Mouse (Mus musculus): ENCODE results near the gene Cep19. TPM values are rescaled to one million over a fixed set of nuclear protein-coding genes. Genes with fewer than 3 reads are reported as not detected.
A peak's percentile ranks its signal among the peaks of the same experiment; 100 is the strongest.
"Not testable (repeated sequence)": the region's sequence is repeated elsewhere in the genome, so short reads cannot be mapped to it uniquely, and the experiment has no call there.

The Cep19 gene
- 10 to 100 TPM; 59.0 to 63.1 TPM for total RNA-seq (2021)

DNA sequence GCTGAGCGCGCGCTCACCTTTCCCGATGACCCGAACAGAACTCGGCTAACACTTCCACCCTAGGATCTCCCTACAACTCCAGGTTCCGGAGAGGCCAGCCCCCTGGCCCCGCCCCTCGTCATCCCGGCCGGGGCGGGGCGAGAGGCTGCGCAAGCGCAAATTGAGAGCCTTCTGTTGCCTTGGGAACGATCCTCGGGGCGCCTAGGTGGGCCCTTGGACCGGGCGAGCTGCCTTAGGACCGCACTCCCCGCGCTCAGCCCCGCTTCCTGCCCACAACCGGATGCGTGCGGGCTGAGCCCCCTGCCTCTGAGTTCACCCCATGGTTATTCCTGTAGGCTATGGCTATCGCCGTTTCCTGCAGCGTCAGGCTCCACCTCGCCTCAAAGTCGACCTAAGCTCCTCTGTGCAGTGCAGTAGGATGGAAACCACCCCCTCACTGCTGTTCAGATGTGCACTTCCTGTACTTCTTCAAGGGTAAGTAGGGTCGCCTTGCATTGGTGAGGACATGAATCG, at the start of gene Cep19, which contains the start of gene Pigx:
Gene Cep19 (plus strand): TSS at position 163 of the 513 bp plus-strand sequence.
Gene Pigx (minus strand): TSS at position 103 of the 513 bp plus-strand sequence.
- peak; percentile 80 to 91 for DNase-seq (ENCODE audit: extremely low spot score in 1 of 2, low spot score in 2 of 2)
- intact Hi-C loops (cut with DNase I) = no loop called here

DNA sequence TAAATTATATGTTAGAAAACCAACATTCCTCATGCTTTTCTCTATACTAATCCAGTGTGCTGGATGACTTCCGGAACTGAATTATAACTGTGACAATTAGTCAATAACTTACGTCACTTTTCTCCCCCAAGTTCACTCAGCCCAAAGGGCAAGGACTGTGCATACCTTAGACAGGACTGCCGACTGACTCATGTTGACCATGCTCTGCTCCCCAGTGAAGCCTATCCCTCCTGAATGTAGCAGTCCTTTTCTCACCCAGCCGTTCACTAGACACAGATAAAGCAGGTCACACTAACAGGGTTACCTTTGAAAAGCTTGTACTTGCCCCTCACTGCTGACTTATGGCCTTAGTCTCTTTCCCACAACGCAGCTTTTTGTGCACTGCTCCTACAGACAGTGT, 40.8 kb upstream of the Cep19 start:
- no peak for DNase-seq (ENCODE audit: extremely low spot score in 1 of 2, low spot score in 2 of 2)
- intact Hi-C loops (cut with DNase I) = no loop called here

- no peak for DNase-seq (ENCODE audit: extremely low spot score in 1 of 2, low spot score in 2 of 2)
- intact Hi-C loops (cut with DNase I) = no loop called here
Measured at GRCm38 (mm10) chr16:32059840-32060523, 39.6 kb upstream of the Cep19 start.

DNA sequence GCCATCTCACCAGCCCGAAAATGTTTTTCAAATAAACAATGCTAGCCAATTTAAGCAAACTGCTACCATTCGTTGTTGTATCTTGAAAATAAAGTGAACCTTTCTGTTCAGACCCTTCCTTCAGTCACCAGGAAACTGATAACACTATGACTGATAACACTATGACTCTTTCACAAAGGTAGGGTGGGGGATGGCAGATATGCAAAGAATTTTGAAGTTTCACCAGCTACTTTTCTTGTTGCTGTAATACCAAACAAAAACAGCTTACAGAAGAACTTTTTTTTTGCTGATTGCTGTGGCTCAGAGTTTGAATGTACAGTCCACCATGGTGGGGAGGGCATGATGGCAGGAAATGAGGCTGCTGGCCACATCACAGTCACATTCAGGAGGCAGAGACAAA, 37.4 kb upstream of the Cep19 start:
- intact Hi-C loops (cut with DNase I) = no loop called here
- DNase-seq (ENCODE audit: extremely low spot score in 1 of 2, low spot score in 2 of 2) = no peak

GRCm38 (mm10) chr16:32063900-32064299, 35.7 kb upstream of the Cep19 start:
- intact Hi-C loops (cut with DNase I) = no loop called here
- no peak for DNase-seq (ENCODE audit: extremely low spot score in 1 of 2, low spot score in 2 of 2)

DNA sequence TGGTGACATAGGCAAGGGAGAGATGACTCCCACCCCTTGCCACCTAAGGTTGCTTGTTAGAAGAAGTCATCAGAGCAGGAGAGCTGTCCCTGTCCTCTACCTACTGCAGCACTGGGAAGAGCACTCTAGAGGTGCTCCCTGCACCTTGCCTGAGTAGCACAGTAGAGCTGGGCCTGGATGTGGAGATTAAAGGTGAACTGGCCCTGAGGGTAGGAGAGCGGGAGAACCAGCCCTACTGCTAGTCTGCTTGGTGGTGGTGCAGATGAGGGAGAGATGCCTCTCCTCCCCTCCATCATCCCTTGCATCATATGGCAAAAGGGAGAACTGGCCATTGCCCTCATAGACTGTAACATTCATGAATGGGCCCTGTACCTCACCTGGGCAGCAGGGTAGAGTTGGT, 32.7 kb upstream of the Cep19 start:
- no peak for DNase-seq (ENCODE audit: extremely low spot score in 1 of 2, low spot score in 2 of 2)
- intact Hi-C loops (cut with DNase I) = no loop called here

DNA sequence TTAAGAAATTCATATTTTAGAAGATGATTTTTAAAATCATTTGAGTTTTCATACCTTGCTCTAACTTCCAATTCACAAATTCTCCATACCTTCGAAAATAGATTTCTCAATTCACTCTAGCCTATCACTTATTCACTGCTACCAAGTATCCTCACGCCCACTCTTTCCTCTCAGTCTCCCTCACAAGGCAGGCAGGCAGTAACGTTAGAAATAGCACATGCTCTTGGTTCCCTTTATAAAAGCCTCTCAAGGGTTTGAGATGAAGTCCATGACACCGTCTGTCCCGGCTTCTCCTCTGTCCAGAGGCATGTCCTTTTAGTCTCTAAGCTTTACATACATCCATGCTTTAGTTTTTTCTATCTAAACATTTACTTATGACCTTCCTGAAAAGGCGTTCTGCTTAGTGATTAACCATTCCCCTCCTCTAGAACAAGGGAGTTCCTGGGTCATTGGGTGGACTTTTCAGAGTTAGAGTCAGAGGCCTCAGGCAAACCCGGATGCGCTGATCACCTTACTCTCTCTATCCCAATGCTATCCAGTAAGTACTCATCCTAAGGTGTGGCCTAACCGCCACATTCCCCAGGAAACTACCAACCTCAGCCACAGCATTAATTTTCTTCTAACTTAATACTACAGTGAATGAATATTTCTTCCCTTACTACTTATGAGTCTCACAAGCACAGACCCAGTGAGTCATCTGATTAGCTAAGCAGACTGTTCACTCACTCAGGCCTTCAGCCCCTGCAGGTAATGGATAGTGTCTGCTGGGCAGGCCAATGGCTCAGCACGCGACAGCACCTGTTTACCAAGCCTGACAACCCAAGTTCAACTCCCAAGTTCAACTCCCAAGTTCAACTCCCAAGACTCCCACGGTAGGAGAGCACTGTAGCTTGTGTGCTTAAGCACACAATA, 31.0 kb upstream of the Cep19 start:
- intact Hi-C loops (cut with DNase I) = no loop called here
- DNase-seq (ENCODE audit: extremely low spot score in 1 of 2, low spot score in 2 of 2) = no peak

DNA sequence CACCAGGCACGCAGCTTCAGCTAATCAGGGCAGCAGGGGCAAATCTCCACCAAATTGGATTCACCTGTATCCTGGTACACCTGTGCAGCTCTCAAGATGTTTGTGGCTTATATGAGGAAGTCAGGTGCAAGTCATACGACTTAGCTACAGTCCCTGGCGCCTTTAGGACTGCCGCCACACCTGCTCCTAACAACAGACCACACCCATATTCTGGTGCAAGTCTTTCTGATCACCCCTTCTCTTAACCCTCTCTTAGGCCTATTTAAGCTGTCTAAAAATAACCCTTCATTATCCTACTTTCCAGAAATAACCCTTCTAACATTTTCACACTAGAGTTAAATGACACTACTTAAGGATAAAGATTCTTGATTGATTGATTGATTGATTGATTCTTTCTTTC, 29.5 kb upstream of the Cep19 start:
- intact Hi-C loops (cut with DNase I); DNase-seq (ENCODE audit: extremely low spot score in 1 of 2, low spot score in 2 of 2): not testable (repeated sequence)

DNA sequence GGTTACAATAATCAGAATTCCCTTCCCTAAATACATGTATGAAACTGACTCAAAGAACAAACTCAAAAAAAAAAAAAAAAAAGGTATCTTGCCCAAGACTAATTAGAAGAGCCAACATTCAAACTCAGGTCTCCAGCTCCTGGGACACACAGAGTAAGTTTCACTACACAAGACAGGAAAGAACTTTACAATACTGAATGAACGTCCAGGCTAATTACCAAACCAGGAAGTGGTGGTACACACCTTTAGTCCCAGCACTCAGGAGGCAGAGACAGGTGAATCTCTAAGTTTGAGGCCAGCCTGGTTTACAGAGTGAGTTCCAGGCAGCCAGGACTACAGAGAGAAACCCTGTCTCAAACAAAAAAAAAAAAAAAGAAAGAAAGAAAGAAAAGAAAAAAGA, 23.8 kb upstream of the Cep19 start:
- intact Hi-C loops (cut with DNase I) = no loop called here
- DNase-seq (ENCODE audit: extremely low spot score in 1 of 2, low spot score in 2 of 2) = no peak

- no peak for DNase-seq (ENCODE audit: extremely low spot score in 1 of 2, low spot score in 2 of 2)
- intact Hi-C loops (cut with DNase I) = no loop called here
Measured at GRCm38 (mm10) chr16:32076406-32076805, 23.2 kb upstream of the Cep19 start.

DNA sequence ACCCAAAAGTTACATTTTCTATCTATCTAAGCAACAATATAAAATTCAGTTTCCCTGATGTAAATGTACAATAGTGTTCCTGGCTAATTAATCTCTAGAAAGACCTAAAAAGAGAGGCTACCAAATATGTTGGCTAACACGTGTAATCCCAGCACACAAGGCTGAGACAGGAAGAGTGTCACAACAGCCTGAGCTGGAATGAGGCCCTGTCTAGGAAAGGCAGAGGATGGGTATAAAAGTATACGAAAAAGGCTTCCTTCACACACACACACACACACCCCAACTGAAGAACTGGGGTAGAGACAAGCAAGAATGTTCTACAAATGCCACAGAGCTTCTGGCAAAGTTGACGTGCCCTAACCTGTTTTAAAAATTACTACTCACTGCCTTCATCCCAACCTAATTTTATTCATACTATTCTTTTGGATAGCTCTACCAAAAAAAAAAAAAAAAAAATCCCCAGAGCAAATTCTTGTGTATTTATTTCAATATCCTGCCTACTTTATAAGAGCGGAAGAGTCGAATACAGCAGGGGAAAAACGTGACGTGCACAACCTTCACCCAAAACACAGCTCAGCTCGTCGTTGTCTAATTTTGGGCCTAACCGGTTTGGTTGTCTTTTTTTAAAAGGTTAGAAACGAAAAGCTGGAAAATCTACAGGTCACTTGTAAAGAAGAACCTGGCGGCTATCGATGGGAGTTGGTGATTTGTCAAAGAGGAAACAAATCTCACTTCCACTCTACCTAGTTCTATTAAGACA, 21.8 kb upstream of the Cep19 start:
- intact Hi-C loops (cut with DNase I) = no loop called here
- DNase-seq (ENCODE audit: extremely low spot score in 1 of 2, low spot score in 2 of 2) = no peak

GRCm38 (mm10) chr16:32078408-32078990, 21.1 kb upstream of the Cep19 start:
- intact Hi-C loops (cut with DNase I) = no loop called here
- DNase-seq (ENCODE audit: extremely low spot score in 1 of 2, low spot score in 2 of 2) = peak; percentile 24 to 62

- intact Hi-C loops (cut with DNase I) = no loop called here
- peak; percentile 71 to 90 for DNase-seq (ENCODE audit: extremely low spot score in 1 of 2, low spot score in 2 of 2)
Measured at GRCm38 (mm10) chr16:32078991-32079511, 20.5 kb upstream of the Cep19 start, which contains the start of gene Pak2. Pak2 (minus strand) TSS chr16:32079342.

DNA sequence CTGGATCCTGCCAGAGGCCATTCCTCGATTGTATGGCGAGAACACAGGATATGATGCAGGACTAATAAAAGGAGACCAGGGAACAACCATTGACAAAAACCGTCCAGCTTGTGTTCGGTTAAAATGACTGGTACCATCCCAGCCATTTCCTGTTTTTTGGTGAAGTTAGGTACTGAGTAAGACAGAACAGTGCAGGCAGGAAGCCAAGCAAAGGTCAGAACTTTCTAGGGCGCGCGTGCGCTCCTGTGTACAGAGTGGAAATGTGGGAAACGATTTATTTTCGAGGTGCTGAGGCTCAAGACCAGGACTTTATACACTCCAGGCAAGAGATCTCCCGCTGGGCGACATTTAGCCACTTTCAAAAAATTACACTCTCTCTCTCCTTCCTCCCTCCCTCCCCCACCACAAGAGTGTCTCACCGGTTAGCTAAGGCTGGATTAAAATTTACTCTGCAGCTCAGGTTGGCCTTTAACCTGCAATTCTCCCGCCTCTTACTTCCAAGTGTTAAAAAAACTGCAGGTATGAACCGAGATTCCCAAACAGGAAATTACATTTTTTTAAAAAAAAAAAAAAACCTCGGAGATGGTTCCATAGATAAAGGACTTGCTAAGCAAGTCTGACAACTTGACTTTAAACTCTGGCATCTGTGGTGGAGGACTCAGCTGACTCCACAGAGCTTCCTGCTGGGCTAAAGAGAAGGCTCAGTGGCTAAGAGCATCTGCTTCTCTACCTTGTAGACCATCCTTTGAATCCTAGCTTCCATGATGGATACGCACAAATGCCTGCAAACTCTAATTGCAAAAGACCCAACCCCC, 11.8 kb upstream of the Cep19 start:
- intact Hi-C loops (cut with DNase I) = no loop called here
- peak in 1 of 2 experiments; percentile 47 for DNase-seq (ENCODE audit: extremely low spot score in 1 of 2, low spot score in 2 of 2)

DNA sequence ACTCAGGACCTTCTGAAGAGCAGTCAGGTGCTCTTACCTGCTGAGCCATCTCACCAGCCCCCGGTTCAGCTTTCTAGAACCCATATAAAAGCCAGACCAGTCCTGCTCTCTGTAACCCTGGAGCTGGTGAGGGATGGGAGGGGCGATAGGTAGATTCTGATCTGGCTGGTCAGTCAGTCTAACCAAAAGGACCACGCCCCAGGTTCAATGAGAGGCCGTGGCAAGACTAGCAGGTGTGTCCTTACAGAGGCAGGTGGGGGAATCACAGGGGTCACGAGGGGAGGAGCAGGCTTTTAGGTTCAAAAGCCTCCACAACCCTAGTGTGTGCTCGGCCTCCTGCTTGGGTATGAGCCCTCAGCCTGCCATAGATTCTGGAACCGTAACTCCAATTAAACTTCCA, 8.1 kb upstream of the Cep19 start:
- intact Hi-C loops (cut with DNase I) = no loop called here
- DNase-seq (ENCODE audit: extremely low spot score in 1 of 2, low spot score in 2 of 2) = no peak

- DNase-seq (ENCODE audit: extremely low spot score in 1 of 2, low spot score in 2 of 2); intact Hi-C loops (cut with DNase I): not testable (repeated sequence)
Measured at GRCm38 (mm10) chr16:32097757-32098156, 1.8 kb upstream of the Cep19 start.

DNA sequence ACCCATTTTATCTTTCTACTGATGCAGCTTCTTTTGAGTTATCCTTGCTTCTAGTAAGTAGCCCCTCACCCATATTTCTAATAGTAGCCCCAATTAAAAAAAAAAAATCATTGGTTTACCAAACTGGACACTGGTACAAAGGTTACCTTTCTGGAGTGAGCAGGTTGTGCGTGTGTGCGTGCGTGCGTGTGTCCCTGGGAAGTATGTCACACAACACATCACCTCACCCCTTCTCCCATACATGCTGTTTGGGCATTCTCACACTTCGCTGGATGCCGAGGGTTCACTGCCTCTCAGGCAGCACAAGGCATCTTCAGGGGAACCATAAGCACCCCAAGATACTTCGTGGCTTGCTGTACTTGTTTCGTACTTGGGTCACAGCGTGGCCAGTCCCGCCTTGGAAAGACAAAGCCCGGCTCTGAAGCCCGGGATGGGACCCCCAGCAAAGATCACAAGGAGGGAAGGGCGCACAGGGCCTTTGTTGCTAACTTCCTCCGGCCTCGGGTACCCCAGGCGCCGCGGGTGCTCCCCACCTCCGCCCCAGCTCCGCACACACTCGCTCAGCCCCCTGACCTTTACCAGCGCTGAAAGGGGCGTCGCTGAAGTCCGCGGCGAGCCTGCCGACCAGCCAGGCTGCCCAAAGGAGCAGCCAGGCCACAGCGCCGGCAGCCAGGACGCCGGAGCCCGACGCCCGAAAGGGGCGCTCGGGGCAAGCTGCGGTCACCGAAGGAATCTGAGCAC, 533 bp upstream of the Cep19 start:
- peak in 1 of 2 experiments; percentile 68 for DNase-seq (ENCODE audit: extremely low spot score in 1 of 2, low spot score in 2 of 2)
- intact Hi-C loops (cut with DNase I) = no loop called here

All from left cerebral cortex, postnatal 10 days (tissue).